Mouse (Mus musculus) bone marrow, adult 2 months (tissue): ENCODE data around the gene Dnajc16. TPM values are rescaled to one million over a fixed set of nuclear protein-coding genes. Genes with fewer than 3 reads are reported as not detected.

Source experiments
- H3K27ac ChIP-seq: fragments of 200-500 bp; 2 replicates; pipeline ENCODE4 v1.5.1; 2012; ENCODE audit warnings: low read depth, mild to moderate bottlenecking, control low read depth, inconsistent platforms, low read length; ENCODE audit not compliant: control insufficient read depth, poor library complexity, insufficient read depth
- H3K4me1 ChIP-seq: fragments of 200-500 bp; 2 replicates; pipeline ENCODE4 v1.6.1; 2011; ENCODE audit warnings: low read length; ENCODE audit not compliant: control insufficient read depth, insufficient read depth
- H3K4me3 ChIP-seq: fragments of 200-500 bp; replicated peaks from 2 replicates; pipeline ENCODE3; 2011; ENCODE audit warnings: mild to moderate bottlenecking, low read depth, low read length, control low read depth; ENCODE audit not compliant: control insufficient read depth
- CTCF ChIP-seq: fragments of 200-500 bp; IDR thresholded peaks from 2 replicates; pipeline ENCODE4 v1.5.1; 2011; ENCODE audit warnings: low read length, control low read depth; ENCODE audit not compliant: control insufficient read depth, insufficient read depth
- POLR2A ChIP-seq: fragments of 200-500 bp; IDR thresholded peaks from 2 replicates; pipeline ENCODE4 v1.6.1; 2011; ENCODE audit warnings: low read depth, mild to moderate bottlenecking, control low read depth, low read length, borderline replicate concordance; ENCODE audit not compliant: control insufficient read depth
- WGBS: fragments of 180-500 bp; shearing (Covaris S2); methylation state at CpG from one replicate; pipeline ENCODE4 v1.1.7; 2018; 5-methylcytosine and 5-hydroxymethylcytosine counted together
- polyA plus RNA-seq: library from polyadenylated mRNA; stranded (reverse); fragments of >200 nt; gene quantifications from 2 replicates; pipeline ENCODE4 v1.2.4, GENCODE M21; 2011; ENCODE audit warnings: low replicate concordance; ENCODE audit not compliant: missing spikeins, insufficient read depth, insufficient read length

Gene Dnajc16
- polyA plus RNA-seq, 1 experiment, result 9.0 TPM

DNA sequence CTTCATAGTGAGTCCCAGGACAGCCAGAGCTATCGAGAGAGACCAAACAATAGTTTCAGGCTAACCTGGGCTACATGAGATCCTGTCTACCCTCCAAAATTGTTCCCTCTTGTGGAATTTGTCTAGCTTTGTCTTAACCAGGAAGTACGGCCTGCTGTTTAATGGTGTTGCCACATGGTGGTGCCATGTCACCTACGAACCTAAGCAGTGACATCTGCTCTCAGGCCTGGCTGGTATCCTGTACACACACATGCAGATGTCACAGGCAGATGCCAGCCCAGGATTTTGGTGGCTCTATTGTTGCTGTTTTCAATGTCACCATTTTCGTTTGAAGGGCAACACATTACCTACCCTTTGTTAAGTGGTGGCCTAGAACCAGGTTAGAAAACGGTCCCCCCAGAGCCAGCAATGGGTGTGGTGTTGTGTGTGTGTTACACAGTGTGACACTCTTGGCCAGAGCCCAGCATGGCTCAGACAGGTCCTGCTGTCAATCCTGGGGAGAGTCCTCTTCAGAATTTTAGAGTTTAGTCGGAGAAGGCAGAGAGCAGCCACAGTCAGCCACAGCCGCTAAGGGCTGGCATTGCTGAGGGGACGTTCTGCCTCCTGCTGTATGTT is 19.2 kb upstream of the Dnajc16 start:
- TF ChIP-seq CTCF (peak; percentile 80), POLR2A (no peak)
- H3K4me3 ChIP-seq, result no peak overlapping the region
- 73% methylated on average over 8 of the region's 8 CpGs for WGBS
- H3K4me1 ChIP-seq, result no peaks in the 10 kb centered on the region
- no peak overlapping the region for H3K27ac ChIP-seq

- Histone ChIP-seq H3K4me3 (no peak overlapping the region), H3K27ac (no peak overlapping the region), H3K4me1 (no peaks in the 10 kb centered on the region)
- TF ChIP-seq CTCF, result no peak
- no peak for TF ChIP-seq POLR2A
- WGBS, result 69% methylated on average over 8 of the region's 8 CpGs
Measured at GRCm38 (mm10) chr4:141805886-141806285, 15.2 kb upstream of the Dnajc16 start.

DNA sequence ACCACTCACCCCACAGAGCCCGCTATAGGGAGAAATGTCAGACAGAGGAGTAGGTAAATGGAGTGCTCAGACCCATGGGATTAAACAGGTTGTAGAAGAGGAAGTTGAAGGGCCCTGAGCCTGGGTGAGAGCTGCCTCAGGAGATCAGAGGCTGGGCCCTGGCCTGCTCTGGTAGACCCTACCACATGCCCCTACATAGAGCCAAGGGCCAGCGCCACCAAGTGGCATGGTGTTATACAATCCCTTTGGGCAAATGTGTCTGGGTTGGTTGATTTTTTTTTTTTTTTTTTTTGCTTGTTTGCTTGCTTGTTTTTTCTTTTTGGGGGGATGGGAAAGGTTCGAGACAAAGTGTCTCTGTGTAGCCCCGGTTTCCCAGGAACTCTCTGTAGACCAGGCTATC is 13.4 kb upstream of the Dnajc16 start:
- Histone ChIP-seq H3K4me1 (no peaks in the 10 kb centered on the region), H3K27ac (no peak overlapping the region), H3K4me3 (no peak overlapping the region)
- TF ChIP-seq POLR2A (no peak), CTCF (no peak)
- WGBS, result 77% methylated on average over 4 of the region's 4 CpGs

GRCm38 (mm10) chr4:141797545-141797944 is 6.8 kb upstream of the Dnajc16 start:
- 91% methylated on average over 5 of the region's 5 CpGs for WGBS

GRCm38 (mm10) chr4:141796954-141797353 is 6.2 kb upstream of the Dnajc16 start:
- H3K4me1 ChIP-seq, result peaks cover 1% of the 10 kb centered on the region; the same call in 1 of the 2 replicates
- 94% methylated on average over 4 of the region's 4 CpGs for WGBS
- TF ChIP-seq POLR2A (no peak), CTCF (no peak)
- no peak overlapping the region for H3K27ac ChIP-seq
- no peak overlapping the region for H3K4me3 ChIP-seq

More at GRCm38 (mm10) chr4:141797545-141797944, 6.8 kb upstream of the Dnajc16 start:
- peaks cover 1% of the 10 kb centered on the region; the same call in 1 of the 2 replicates for H3K4me1 ChIP-seq
- H3K4me3 ChIP-seq, result no peak overlapping the region
- TF ChIP-seq CTCF, result no peak
- TF ChIP-seq POLR2A, result no peak
- no peak overlapping the region for H3K27ac ChIP-seq

GRCm38 (mm10) chr4:141796356-141796755 is 5.6 kb upstream of the Dnajc16 start:
- TF ChIP-seq POLR2A (no peak), CTCF (no peak)
- H3K4me1 ChIP-seq, result peaks cover 1% of the 10 kb centered on the region; the same call in 1 of the 2 replicates
- no peak overlapping the region for H3K4me3 ChIP-seq
- no peak overlapping the region for H3K27ac ChIP-seq
- WGBS, result 91% methylated on average over 7 of the region's 7 CpGs

DNA sequence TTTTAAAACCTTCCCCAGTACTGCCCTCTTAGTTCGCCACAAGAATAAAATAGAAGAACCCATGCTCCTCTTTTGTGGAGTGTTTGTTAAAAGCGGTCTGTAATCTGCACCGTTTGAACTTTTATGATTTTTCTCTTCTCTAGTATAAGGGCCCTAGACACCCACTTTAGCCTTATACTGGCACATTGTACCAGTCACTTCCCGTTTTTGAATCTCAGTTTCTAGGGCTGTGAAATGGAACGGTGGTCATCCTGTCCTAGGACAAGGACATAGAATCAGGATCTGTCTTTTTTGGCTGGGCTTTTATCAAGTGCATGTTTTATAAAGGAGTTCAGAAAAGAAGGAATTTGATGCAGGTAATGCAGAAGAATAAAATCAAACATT is 3.4 kb upstream of the Dnajc16 start:
- Histone ChIP-seq H3K27ac (peak overlapping the region; percentile 88), H3K4me1 (peaks cover 1% of the 10 kb centered on the region; the same call in 1 of the 2 replicates), H3K4me3 (peak overlapping the region; percentile 72)
- TF ChIP-seq POLR2A, result no peak
- 2% methylated on average over 5 of the region's 5 CpGs for WGBS

DNA sequence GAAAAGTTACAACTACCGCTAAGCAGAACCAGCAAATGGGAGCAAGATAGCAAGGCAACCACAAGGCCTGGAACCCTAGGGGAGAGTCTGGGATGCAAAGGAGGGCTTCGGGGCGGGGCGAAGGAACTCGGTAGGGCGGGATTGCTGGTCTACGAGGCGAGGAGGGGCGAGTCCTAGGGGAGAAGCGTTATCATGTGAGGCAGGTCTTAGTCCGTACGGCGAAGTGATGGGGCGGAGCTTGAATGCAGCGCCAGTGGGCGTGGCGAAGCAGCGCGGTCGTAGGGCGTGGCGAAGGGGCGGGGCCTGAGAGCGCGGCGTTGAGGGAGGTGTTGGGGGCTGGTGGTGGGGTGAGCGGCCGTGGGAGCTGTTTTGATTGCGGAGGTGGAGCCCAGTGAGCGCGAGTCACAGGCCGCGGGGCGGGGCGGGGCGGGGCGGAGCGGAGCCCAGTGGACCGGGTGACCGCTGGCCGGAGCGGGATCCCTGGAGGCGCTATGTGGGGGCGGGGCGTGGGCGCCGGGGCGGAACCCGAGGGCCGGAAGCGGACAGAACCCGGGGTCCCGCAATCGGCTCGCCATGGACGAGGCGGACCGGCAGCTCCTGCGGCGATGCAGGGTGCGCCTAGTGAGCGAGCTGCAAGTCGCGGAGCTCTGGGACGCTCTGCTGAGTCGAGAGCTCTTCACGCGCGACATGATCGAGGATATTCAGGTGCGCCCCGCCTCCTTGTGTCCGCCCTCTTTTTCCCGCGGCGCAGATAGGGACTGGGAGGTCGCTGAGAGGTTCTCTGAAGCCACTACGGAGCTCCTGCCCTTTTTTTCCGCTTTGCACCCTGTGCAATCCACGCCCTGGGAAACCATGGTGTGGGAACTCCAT is 2.8 kb upstream of the Dnajc16 start, which contains the start of gene Casp9:
Gene Casp9 (plus strand): TSS at position 331 of the 870 bp plus-strand sequence.
- TF ChIP-seq CTCF, result peak; percentile 20; the same call in 1 of the 2 replicates
- TF ChIP-seq POLR2A, result peak; percentile 63; the same call in 1 of the 2 replicates
- H3K4me1 ChIP-seq, result peaks cover 1% of the 10 kb centered on the region; the same call in 1 of the 2 replicates
- under 1% methylated on average over 79 of the region's 80 CpGs for WGBS
- peak within 1 kb of the TSS; percentile 88 for H3K27ac ChIP-seq
- H3K4me3 ChIP-seq, result peak within 1 kb of the TSS; percentile 77
